Mouse (Mus musculus) spleen, postnatal 36 days (tissue): ENCODE results near the gene Mdga2.

Source experiments
- DNase-seq, 2 experiments: peaks; one replicate each; pipeline ENCODE4 v3.0.0; 2022; ENCODE audit warnings: low spot score in 2 of 2, mixed read lengths in 1 of 2

The Mdga2 gene

DNA sequence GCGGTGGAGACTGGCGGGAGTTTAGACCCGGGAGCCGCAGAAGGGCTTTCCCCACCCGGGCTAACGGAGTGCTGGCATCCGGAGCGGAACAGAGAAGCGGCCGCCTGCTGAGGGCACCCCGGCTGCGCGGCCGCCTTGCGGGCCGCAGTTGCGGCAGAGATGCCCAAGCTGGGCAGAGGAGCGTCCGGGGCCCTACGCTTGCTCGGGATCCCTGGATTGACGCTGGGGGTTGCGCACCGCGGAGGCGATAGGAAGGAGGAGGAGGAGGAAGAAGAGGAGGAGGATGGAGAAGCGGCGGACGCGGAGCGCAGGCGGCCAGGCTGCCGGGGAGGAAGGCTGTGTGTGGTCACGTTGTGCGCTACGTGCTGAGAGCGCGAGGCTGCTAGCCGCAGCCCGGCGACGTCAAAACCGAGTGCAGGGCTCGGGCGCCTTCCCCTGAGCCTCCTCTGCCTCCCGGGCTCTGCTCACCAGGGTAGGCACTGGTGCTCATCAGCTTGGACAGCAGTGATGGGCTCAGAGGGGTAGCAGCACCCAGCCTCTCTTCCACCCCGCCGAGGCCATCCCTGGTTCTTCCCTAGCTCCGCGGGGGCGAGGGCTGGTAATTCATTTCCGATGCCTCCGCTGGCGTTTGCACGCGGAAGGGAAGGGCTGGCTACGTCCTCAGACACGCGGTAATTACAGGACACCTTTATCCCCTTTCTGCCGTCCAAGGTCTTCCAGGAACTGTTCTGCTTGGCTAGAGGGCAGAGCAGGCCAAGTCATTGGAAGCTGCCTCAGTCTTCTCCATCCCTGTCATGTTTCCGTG is at the start of gene Mdga2:
Gene Mdga2, minus strand, starts transcription at position 329 of the 805 bp plus-strand sequence.
- DNase-seq = no peak

DNA sequence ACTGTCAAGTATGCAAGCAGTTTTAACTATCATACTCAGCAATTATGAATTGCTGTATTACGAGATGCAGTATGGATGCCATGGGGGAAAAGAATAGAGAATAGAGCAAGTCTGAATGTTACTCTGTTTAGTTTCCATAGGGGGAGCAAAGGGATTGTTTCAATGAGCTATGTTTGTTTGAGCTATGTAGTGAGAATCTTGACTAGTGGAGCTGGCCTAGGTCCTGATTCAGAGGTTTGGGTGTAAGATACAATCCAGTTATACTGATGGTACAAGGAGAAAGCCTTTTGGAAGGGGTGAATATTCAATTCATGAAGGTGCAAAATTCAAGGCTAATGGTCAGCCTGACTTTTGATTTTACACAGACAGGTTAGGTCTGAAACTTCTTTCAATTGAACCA is 45.1 kb upstream of the Mdga2 start:
- no peak for DNase-seq

DNA sequence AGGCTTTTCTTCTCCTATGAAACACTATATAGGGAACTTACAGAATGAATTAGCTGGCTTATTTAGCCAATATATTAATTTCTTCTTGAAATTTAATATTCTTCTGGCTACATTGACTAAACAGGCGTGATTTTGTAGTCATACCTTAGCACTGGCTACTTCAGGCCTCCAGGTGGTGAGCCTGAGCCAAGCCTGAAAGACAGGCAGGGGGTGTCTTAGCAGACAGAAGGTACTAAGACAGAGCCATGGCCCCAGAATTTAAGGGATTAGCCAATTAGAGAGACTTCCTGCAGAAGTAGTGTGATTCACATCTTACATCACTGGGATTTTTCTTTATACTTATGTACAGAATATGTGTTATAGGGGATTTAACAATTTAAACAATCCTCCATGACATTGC is 1.2 kb upstream of the Mdga2 start:
- DNase-seq = no peak

DNA sequence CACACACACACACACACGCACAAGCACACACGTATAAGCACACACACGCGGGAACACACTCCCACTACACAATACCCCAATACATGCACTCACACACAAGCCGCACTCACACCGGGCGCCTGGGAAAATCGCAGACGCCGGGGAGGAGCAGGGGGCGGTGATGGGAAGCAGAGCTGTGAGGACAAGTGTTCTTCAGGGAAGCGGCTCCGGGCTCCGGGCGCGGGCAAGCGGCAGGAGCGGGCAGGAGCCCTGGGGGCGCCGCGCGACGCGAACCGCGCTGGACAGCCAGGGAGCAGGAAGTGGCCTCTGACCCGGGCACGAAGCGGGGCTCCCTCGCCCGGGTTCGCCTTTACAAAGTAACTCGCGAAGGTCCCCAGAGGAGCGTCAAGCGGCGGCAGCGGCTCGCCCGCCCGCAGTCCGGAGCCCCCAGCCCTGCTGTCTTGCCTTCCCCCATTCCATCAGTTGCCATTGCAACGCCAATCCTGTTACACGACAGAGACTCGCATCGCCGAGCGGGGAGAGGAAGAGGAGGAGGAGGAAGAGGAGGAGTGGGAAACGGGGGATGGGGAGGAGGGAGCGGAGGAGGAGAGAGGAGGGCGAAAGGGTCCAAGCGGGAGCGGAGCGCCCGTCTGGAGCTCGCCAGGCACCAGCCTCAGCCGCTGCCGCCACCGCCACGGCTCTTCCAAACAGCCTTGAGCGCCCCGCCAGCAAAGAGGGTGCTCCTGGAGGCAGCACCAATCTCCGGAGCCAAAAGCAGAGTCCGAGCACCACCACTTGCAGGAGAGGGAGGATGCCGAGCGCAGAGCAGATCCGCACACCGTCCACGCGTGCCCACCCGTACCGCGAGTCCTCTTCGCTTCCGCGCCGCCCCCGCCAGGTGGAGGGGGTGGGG is 774 bp downstream of the Mdga2 start:
- DNase-seq = no peak

DNA sequence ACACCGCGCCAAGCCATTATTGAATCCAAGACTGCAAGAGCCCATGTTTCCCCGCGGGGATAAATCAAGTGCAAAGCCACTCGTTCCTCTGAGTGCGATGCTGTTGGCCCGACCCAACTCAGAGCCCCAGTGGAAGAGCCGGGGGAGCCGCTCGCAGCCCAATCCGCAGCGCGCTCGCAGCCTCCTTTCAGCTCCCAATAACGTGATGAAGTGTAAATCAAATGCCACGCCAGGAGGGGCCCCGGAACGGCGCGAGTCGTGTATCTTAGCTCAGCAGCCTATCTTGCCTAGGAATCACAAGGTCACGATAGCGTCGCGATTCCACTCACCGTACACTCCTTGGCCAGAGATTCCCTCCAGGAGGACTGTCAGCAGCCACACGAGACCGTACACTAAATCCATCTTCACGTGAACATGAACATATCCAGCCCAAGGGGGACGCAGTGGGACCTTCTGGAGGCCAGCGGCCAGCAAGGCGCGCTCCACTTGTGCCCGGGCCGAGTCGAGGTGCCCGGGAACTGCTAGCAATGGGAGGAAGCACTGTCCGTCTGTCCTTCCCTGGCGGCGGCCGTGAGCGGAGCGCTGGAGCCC is 1.6 kb downstream of the Mdga2 start:
- no peak for DNase-seq

DNA sequence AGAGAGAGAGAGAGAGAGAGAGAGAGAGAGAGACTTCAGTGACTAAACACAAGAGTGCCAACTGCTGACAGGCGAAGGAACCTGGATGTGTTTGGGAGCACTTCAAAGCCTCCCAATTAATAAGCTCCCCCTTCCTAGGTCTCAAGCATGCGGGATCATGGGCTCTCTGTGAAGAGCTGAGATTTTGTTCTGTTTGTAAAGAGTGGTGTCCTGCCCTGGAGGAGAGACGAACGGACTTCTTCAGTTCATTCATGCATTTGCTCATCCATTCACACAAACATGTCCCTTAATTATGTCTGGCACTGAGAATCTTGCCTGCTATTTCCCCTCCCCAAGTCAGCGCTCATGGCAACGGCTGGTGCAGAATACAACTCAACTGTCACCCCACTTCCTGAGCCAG is 2.3 kb downstream of the Mdga2 start:
- no peak for DNase-seq

DNA sequence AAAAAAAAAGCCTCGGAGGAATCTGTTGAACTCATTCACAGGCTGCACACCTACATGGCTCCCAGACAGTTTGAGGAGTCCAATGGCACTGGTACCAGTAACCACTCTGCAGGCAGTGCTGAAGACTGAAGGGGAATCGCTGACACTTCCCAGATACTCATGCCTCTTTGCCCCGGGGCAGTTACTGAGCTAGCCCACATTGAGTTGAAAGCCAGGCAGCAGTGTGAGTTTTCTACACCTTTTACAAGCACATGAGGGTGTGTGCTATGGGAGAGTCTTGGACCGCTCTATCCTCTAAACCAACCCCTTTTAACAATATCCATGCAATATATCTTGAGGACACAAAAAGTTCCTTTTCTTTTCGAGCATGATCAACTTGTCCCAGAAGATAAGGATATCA is 2.8 kb downstream of the Mdga2 start:
- DNase-seq = no peak

DNA sequence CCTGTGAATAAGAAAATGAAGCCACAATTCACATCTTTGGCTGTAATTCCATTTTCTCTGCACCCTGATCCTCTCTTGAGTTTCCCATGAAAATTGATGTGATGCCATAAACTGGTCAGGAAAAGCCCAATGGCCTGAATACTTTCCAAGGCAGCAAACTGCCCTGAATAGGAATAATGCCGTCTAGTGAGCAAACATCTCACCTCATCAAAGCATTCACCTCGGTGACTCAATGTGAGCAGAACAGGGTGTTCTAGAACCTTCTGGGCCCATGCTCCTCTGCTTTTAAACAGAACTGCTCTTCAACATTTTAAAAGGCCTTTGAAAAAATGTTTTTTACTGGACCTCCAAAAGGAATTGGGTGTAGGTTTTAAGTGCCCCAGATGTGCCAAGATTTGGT is 9.5 kb downstream of the Mdga2 start:
- no peak for DNase-seq

DNA sequence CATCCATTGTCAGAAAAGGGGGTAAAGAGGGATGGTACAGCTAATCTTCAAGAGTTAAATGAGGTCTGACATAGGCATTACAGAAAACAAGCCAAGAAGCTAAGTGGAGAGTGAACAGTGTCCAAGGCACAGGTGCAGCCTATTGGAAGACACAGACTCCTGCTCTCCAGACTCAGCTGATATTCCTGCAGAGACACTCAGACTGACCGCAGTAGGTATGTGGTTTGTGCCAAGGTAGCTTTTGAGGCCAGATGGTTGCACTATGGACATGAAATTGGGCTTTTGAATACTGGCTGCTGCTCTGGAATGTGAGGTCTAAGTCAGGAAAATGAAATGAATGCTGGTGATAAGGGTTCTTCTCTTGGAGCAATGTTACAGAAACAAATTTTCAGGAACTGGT is 44.2 kb downstream of the Mdga2 start:
- no peak for DNase-seq

DNA sequence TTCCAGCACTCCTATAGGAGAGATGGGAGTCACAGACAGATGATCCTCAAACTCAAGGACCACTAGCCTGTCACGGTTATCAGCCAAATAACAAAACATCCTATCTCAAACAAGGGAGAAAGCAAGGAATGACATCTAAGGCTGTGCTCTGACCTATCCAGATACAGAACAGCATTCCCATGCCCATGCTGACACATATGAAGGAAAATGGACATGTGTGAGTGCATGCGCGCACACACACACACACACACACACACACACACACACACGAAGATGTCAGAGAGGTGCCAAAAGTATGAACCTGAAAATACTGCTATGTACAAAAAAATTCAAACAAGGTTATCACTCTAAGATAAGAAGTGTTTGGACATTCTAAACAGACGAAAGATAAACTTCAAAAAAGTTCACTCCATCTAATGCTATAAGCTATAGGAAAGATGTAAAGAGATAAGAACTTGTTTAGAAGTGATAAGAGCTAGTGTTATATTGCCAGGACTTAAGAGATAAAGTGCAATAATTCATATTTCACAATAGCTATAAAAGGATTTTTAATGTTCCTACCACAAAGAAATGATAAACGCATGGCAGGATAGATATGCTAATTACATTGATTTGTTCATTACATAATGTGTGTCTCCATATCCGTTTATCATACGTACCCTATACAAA is 65.6 kb downstream of the Mdga2 start:
- no peak for DNase-seq

DNA sequence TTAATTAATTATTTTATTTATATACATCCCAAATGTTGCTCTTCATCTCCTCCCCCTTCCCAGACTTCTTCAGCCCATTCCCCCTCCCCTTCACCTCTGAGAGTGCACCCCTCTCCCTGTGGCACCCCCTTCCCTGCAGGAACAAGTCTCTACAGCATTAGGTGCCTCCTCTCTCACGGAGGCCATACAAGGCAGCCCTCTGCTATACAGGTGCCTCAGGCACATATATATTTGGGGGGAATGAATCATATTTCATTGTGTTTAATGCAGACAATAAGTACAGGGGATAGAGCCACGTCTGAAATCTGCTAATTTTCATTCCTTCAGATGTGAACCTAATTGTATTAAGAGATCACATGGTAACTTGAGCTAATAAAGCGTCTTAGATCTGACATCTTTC is 69.3 kb downstream of the Mdga2 start:
- no peak for DNase-seq

DNA sequence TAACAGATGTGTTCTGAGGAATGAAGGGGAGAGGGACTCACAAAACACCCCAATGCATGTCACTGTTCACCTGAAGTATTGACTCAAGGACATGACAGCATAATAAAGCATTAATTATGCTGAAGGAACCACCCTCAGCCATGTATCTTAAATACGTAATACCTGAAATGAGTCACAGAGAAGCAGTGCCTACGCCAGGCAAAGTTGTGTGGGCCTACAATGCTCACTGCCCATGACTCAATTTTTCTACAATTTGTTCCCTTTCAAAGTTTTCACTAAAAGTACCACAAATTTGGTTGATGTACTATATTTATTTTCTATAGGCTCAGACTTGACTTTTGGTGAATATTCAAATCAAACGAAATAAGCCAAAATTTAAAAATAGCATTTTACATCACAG is 80.7 kb downstream of the Mdga2 start:
- DNase-seq = no peak

DNA sequence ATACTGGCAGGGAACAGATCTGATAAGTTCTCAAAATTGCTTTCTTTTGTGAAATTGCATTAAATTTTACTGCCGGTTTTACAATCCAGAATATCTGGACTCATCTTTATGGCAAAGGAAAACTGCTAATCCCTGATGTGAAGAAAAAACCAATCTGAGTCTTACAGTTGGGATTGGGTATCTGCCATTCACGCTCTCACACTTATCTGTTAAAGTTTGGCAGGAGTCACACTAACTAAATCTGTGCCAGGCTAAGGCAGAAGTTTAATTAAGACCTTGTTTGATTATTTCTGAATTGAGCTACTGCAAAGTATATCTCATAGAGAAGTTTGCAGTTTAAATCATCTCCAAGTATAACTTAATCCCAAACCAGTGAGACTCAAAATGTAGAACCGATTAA is 82.2 kb downstream of the Mdga2 start:
- DNase-seq = no peak

DNA sequence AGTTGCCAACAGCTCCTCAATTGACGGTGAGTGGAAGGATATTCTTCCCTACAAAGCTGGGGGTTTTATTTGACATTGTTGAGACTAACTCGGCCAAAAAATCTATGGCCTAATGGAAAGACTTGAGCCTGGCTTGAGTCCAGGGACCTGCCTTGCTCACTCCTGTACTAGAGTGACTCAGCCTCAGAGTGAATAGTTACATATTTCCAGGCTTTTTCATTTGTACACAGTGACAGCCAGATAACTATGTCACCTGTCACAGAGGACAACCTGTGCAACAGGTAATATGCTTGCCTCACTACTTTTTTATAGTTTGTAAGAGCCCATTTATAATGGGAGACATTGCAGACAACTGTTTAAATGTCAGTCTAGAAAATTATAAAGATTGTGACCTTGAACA is 94.9 kb downstream of the Mdga2 start:
- no peak for DNase-seq

DNA sequence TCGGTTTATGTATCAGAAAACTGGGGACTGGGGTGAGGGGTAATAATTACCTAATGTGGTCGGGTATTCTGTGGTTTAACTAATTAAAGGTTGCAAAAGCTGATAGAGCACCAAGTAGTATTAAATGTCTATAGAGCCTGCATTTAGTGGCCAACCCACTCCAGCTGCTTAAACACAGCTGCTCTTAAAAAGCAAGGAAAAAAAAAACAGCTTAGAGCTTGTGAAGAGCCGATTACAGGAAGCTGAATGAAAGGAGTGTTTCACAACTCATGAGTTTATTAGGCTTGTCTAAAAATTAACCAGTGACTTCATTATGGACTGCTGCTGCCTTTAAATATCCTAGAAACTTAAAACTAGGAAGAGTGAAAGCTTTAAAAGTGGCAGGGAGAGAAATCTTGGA is 98.5 kb downstream of the Mdga2 start:
- no peak for DNase-seq

DNA sequence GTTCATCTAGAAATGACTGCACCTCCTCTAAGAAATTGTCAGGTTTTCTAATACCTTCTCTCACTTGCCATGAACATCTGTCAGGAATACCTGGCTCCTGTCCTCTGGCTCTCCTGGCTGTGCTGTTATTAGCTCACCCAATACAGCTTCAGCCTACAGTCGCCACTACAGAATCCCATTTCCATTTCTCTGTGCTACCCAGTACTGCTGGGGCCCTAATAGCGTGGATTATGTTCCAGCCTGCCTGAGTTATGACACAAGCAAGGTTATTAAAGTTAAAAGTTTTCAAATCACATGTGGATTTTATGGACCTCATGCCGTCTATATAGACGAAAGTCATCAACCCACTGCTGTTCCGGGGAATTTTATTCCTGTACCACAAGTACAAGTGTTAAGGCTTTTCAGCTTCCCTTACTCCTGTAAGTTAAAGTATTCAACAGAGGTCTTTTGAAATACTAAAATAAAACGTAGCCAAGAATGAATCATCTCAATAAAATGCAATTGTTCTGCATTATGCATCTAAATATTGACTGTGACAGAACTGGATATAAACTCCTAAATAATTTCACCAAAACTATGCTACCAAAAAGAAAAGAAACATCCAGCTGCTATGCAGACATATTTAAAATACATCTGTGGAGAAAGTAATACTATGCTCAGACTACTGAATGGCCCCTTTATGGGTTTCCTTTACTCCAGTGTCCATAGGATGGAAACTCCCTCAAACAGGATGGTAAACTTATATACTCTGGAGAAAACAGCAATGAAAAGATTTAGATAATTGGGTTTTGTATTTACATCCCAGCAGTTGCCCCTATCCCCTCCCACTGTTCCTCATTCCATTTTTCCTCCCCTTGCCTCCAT is 103.5 kb downstream of the Mdga2 start:
- no peak for DNase-seq

DNA sequence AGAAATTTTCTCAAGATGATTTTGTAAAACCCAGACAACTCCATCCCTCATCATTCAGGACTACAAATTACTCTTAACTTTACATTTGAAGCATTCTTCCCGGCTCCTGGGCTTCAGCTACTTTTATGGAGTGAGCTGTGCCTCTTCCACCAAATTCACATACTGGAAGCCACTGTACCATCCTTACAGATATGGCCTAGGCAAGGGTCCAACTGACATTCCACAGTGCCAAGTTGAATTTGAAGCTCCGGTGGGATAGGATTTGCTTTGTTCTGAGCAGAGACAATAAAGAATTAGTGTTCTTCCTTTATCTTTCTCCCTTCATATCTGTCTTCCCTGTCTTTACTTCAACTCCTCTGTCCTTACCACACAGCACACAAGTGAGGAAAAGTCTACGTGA is 118.2 kb downstream of the Mdga2 start:
- DNase-seq = no peak

DNA sequence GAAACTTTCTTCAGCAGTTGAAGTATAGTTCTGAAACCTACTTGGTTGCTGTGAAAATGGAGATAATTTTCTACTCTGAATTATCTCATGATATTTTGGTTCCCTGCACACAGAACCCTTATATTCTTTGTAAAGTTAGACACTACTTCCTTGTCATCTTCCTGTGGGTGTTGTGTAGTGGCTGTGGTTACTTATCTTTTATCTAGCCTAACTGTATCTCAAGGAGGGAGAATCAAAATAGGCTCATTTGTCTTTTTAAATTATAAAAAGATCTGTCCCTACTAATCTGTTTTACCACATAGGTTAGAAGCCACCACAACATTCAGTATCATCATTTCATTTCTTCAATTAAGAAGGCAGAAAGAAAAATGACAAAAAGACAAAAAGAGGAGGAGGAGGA is 127.9 kb downstream of the Mdga2 start:
- no peak for DNase-seq

DNA sequence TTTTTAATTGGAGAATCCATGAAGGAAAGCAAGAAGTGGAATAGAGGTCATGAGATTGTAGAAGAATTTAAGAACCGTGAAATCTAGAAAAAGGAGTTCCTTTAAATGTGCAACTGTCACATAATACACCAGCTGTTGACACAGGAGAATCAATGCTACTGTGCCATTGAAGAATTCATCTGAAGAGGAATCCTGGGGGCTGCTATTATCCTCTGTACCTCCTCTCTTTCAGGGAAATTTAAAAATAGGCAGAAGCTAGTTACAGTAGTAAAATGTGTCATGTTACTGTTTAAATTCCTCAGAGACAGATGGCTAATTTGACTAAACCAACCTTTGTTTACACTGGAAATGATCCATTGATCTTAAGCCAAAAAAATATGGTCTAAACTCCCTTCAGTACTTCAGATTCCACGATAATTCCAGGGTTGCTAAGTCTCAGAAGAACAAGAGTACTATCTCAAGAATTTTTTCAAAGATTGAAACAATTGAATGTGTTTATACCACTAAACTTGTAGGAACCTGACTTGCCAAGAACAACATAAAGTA is 131.9 kb downstream of the Mdga2 start:
- no peak for DNase-seq

DNA sequence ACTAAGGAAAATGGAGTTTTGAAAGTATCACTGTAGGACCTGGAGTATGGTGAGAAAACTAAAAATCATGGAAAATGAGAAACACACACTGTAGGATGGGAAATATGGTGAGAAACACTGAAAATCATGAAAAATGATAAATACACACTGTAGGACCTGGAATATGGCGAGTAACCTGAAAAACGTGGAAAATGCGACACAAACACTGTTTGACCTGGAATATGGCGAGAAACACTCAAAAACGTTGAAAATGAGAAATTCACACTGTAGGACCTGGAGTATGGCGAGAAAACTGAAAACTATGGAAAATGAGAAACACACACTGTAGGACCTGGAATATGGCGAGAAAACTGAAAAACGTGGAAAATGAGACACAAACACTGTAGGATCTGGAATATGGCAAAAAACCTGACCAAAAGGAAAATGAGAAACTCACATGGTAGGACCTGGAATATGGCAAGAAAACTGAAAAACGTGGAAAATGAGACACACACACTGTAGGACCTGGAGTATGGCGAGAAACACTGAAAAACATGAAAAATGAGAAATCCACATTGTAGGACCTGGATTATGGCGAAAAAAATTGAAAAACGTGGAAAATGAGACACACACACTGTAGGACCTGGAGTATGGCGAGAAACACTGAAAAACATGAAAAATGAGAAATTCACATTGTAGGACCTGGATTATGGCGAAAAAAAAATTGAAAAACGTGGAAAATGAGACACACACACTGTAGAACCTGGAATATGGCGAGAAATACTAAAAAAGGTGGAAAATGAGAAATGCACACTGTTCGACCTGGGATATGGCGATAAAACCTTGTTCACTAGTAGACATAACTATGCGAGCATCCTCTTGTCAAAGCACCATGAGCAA is 163.0 kb downstream of the Mdga2 start:
- DNase-seq = peak in 1 of 2 experiments; percentile 6
